Mouse (Mus musculus): ENCODE data around the gene Gimap7. TPM values are rescaled to one million over a fixed set of nuclear protein-coding genes. Genes with fewer than 3 reads are reported as not detected.

The Gimap7 gene
- polyA plus RNA-seq, 1 experiment from 2014 or later, result not detected

DNA sequence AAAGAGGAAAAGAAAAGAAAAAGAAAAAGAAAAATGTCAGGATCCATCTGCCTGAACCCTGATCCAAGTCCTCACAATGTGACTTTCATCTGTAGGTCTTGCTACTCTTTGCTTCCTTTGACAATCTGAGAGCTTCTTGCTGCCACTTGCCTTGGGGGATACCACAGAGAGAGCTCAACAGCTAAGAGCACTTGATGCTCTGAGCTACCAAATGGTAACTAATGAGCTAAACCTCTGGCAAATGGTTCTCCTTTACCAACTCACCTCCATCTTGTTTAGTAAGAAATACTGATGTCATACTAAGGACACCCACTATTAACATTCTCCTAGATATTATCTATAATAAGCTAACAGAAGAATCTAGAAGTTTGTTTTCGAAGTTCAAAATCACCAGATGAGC lies 15.2 kb downstream of the Gimap7 start:
- no peak overlapping the region for H3K4me3 ChIP-seq
- no peaks in the 10 kb centered on the region for H3K36me3 ChIP-seq
- H3K27ac ChIP-seq, result no peak overlapping the region
- no peaks in the 10 kb centered on the region for H3K27me3 ChIP-seq
- ATAC-seq (ENCODE audit: low FRiP score), result no peak
- H3K4me1 ChIP-seq (replicated peaks), result no peaks in the 10 kb centered on the region
- 81% methylated on average over 1 of the region's 1 CpGs for WGBS
- H3K9ac ChIP-seq, result no peak overlapping the region
- H3K9me3 ChIP-seq, result no peaks in the 10 kb centered on the region
- H3K4me2 ChIP-seq, result no peak overlapping the region

DNA sequence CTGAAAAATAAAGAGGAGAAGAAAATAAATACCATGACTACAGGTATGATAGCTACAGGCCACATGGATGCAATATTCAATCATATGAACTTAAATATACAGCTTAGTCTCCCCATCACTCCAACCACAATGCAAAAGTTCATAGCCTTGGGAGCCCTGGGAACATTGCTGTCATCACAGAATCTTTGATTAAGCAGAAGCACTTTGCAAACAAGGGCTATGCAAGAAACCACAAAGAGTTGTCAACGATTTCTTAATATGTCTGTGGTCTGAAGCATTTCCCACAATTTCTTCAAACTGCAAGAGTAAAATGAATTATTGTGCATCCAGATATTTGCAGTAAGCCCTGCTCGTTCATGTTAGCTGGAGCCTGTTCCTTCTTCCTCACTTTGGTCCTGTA lies 18.6 kb downstream of the Gimap7 start:
- Histone ChIP-seq H3K4me2 (no peak overlapping the region), H3K36me3 (no peaks in the 10 kb centered on the region), H3K9me3 (no peaks in the 10 kb centered on the region), H3K4me3 (no peak overlapping the region), H3K27me3 (peaks cover 21% of the 10 kb centered on the region), H3K9ac (no peak overlapping the region), H3K4me1 (replicated peaks) (peaks cover 5% of the 10 kb centered on the region), H3K27ac (no peak overlapping the region)
- 87% methylated on average over 2 of the region's 2 CpGs for WGBS
- no peak for ATAC-seq (ENCODE audit: low FRiP score)

DNA sequence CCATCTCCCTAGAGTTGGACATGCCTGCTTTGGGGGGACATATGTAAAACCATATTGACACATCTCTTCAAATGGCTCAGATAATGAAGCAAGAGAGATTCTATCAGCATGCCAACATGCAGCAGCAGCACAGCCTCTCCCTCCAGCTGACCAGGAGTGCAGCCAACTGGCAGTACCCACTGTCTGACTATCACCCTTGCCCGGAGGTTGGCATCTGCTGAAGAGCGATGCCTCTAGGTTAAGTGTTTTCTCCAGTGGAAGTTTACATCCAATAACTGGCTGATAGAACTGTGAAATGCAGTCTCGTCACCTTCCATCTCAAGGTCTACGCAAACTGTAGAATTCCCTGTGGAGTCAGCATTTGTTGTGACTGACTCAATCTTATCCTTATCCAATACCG lies 19.3 kb downstream of the Gimap7 start:
- peaks cover 11% of the 10 kb centered on the region for H3K4me1 ChIP-seq (replicated peaks)
- no peak overlapping the region for H3K27ac ChIP-seq
- no peaks in the 10 kb centered on the region for H3K36me3 ChIP-seq
- ATAC-seq (ENCODE audit: low FRiP score), result no peak
- no peak overlapping the region for H3K9ac ChIP-seq
- H3K27me3 ChIP-seq, result peaks cover 27% of the 10 kb centered on the region
- H3K9me3 ChIP-seq, result no peaks in the 10 kb centered on the region
- WGBS, result 93% methylated on average over 5 of the region's 5 CpGs
- H3K4me2 ChIP-seq, result no peak overlapping the region
- H3K4me3 ChIP-seq, result no peak overlapping the region

- peaks cover 17% of the 10 kb centered on the region for H3K4me1 ChIP-seq (replicated peaks)
- H3K9ac ChIP-seq, result no peak within 1 kb of the TSS
- peaks cover 42% of the 10 kb centered on the region for H3K27me3 ChIP-seq
- H3K36me3 ChIP-seq, result no peaks in the 10 kb centered on the region
- no peak within 1 kb of the TSS for H3K4me2 ChIP-seq
- 87% methylated on average over 15 of the region's 15 CpGs for WGBS
- no peaks in the 10 kb centered on the region for H3K9me3 ChIP-seq
- no peak within 1 kb of the TSS for H3K4me3 ChIP-seq
- H3K27ac ChIP-seq, result no peak within 1 kb of the TSS
- no peak for ATAC-seq (ENCODE audit: low FRiP score)
These were observed 20.7 kb downstream of the Gimap7 start, which contains the start of gene Gimap1 for GRCm38 (mm10) chr6:48738961-48739779. TSS of gene Gimap1 (plus strand) at chr6:48739054.

- 98% methylated on average over 3 of the region's 3 CpGs for WGBS
- H3K9ac ChIP-seq, result no peak overlapping the region
- peaks cover 45% of the 10 kb centered on the region for H3K27me3 ChIP-seq
- no peaks in the 10 kb centered on the region for H3K36me3 ChIP-seq
- H3K4me2 ChIP-seq, result no peak overlapping the region
- peaks cover 17% of the 10 kb centered on the region for H3K4me1 ChIP-seq (replicated peaks)
- H3K9me3 ChIP-seq, result no peaks in the 10 kb centered on the region
- H3K27ac ChIP-seq, result no peak overlapping the region
- no peak for ATAC-seq (ENCODE audit: low FRiP score)
- no peak overlapping the region for H3K4me3 ChIP-seq
These were observed 21.3 kb downstream of the Gimap7 start for GRCm38 (mm10) chr6:48739780-48740055.

- Histone ChIP-seq H3K9me3 (no peaks in the 10 kb centered on the region), H3K27ac (no peak overlapping the region), H3K27me3 (peaks cover 52% of the 10 kb centered on the region), H3K9ac (no peak overlapping the region), H3K4me2 (no peak overlapping the region), H3K4me1 (replicated peaks) (peaks cover 17% of the 10 kb centered on the region), H3K36me3 (no peaks in the 10 kb centered on the region), H3K4me3 (no peak overlapping the region)
- ATAC-seq (ENCODE audit: low FRiP score), result no peak
- 77% methylated on average over 3 of the region's 3 CpGs for WGBS
These were observed 22.2 kb downstream of the Gimap7 start for GRCm38 (mm10) chr6:48740501-48741169.

GRCm38 (mm10) chr6:48741273-48741672 lies 22.9 kb downstream of the Gimap7 start:
- no peak for ATAC-seq (ENCODE audit: low FRiP score)
- 33% methylated on average over 3 of the region's 3 CpGs for WGBS

DNA sequence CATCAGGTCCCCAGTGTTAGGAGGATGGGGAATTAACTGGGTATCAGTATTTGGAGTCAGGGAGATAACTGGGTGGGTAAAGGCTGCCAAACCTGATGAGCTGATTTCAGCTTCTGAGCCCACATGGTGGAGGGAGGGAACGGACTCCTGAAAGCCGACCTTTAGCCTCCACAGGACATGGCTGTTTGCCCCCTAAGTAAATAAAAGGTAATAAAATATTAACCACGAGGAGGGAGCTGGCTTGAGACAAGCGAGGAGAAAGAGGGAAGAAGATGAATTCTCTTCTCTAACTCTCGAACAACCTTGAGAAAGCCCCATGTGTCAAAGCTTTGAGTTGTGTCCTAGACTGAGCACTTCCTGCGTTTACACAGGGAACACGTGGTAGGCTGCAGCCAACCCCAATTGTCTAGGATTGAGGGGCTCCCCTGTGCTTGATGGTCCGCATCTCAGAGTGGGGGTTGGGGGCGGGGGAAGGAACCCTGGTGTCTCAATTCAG lies 23.3 kb downstream of the Gimap7 start:
- H3K27me3 ChIP-seq, result peaks cover 58% of the 10 kb centered on the region

More at GRCm38 (mm10) chr6:48741273-48741672, 22.9 kb downstream of the Gimap7 start:
- H3K27me3 ChIP-seq, result peaks cover 57% of the 10 kb centered on the region
- no peaks in the 10 kb centered on the region for H3K9me3 ChIP-seq
- H3K36me3 ChIP-seq, result no peaks in the 10 kb centered on the region
- peaks cover 17% of the 10 kb centered on the region for H3K4me1 ChIP-seq (replicated peaks)
- no peak overlapping the region for H3K9ac ChIP-seq
- no peak overlapping the region for H3K27ac ChIP-seq
- no peak overlapping the region for H3K4me3 ChIP-seq
- no peak overlapping the region for H3K4me2 ChIP-seq

GRCm38 (mm10) chr6:48742422-48743351 lies 24.3 kb downstream of the Gimap7 start:
- Histone ChIP-seq H3K4me2 (peak overlapping the region; percentile 86), H3K9me3 (no peaks in the 10 kb centered on the region), H3K27me3 (peaks cover 58% of the 10 kb centered on the region), H3K36me3 (no peaks in the 10 kb centered on the region), H3K4me1 (replicated peaks) (peaks cover 17% of the 10 kb centered on the region), H3K4me3 (peak overlapping the region; percentile 55), H3K9ac (peak overlapping the region; percentile 79), H3K27ac (0 out of 2 replicates have a peak overlapping the region, but pooled peaks have one; percentile 23)
- 4% methylated on average over 52 of the region's 52 CpGs for WGBS
- ATAC-seq (ENCODE audit: low FRiP score), result peak; percentile 73

More for the DNA sequence above, 23.3 kb downstream of the Gimap7 start:
- H3K27ac ChIP-seq, result no peak overlapping the region
- peak overlapping the region; percentile 55 for H3K4me3 ChIP-seq
- 23% methylated on average over 9 of the region's 9 CpGs for WGBS
- H3K4me2 ChIP-seq, result peak overlapping the region; percentile 86
- no peaks in the 10 kb centered on the region for H3K36me3 ChIP-seq
- ATAC-seq (ENCODE audit: low FRiP score), result peak; percentile 65
- no peaks in the 10 kb centered on the region for H3K9me3 ChIP-seq
- peaks cover 17% of the 10 kb centered on the region for H3K4me1 ChIP-seq (replicated peaks)
- peak overlapping the region; percentile 79; the same call in 1 of the 2 replicates for H3K9ac ChIP-seq

DNA sequence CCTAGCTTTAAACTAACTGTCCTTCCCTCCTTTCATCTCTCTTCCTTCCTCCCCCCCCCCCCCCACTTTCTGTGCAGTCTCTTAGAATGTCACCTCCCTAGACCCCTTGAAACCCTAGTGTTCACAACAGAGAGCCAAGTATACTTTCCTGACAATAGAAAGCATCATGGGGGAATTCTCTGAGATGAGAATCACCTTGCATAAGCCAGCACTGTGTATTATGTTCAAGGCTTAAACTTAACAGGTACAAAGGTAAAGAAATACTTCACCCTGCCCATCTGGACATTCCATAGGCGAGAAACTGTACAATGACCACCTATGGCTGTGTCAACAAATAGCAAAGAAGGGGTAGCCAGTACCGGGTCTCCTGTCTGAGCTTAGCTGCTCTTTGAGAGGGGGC lies 27.1 kb downstream of the Gimap7 start:
- Histone ChIP-seq H3K27me3 (peaks cover 52% of the 10 kb centered on the region), H3K9me3 (no peaks in the 10 kb centered on the region), H3K4me1 (replicated peaks) (peaks cover 17% of the 10 kb centered on the region), H3K36me3 (no peaks in the 10 kb centered on the region), H3K9ac (no peak overlapping the region), H3K4me3 (no peak overlapping the region), H3K4me2 (no peak overlapping the region), H3K27ac (no peak overlapping the region)
- WGBS, result 60% methylated on average over 2 of the region's 2 CpGs
- ATAC-seq (ENCODE audit: low FRiP score), result no peak

DNA sequence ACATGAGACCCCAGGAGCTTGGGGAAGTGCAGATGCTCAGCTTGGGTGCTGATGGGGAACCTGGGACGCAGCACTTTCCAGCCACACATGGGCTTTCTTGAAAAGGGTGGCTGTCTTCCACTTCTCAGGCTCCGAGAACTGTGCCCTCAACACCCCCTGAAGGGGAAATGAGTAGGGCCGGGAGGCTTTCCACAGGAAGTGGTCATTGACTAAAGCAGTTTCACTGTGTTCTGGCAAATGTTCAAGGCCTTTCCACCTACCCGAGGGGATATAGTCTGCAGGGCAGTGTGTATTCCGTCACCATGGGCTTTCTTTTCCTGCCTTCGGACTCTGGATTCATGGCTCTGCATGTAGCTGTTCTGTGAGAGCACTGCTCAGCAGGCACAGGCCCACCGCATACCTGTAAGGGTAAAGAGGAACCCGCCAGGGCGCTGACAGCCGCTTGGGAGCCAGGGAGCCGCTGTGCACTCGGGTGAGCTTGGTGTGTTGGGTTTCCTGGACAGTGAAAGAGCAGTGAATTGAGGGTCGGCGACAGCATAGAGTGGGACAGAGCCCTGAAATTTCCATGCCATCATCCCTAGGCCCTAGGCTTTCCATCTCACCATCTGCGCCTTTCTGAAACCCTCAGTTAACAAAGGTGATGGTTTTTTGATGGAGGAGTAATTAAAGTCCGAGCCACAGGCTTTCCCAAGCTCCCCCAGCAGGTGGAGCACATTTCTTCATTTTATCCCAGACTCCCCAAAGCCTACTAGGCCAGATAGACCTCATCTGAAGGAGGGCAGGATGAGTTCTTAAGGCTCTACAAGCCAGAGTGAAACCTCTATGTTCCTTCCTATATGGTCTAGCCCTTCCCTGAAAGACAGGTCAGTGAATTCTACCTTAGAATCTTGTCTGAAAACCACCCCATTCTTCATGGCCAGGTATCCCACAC lies 27.8 kb downstream of the Gimap7 start, which contains the start of gene Gimap5:
Gene Gimap5, plus strand, starts transcription at position 239 of the 931 bp plus-strand sequence.
- Histone ChIP-seq H3K4me3 (no peak within 1 kb of the TSS), H3K4me2 (0 out of 2 replicates have a peak within 1 kb of the TSS, but pooled peaks have one; percentile 11), H3K9ac (no peak within 1 kb of the TSS), H3K27ac (0 out of 2 replicates have a peak within 1 kb of the TSS, but pooled peaks have one; percentile 19), H3K36me3 (no peaks in the 10 kb centered on the region), H3K9me3 (no peaks in the 10 kb centered on the region), H3K27me3 (peaks cover 45% of the 10 kb centered on the region), H3K4me1 (replicated peaks) (peaks cover 17% of the 10 kb centered on the region)
- ATAC-seq (ENCODE audit: low FRiP score), result no peak
- WGBS, result 55% methylated on average over 16 of the region's 16 CpGs

Measured in hindbrain, embryonic 13.5 days (tissue).